Mouse (Mus musculus): ENCODE measurements at regions not wholly inside any gene's neighbourhood (a gene's known extent, or its start where the extent isn't known, plus 50 kb on each side); places are given as distances from the start of the nearest gene placed in this dataset.
"Not testable (repeated sequence)": the region's sequence is repeated elsewhere in the genome, so short reads cannot be mapped to it uniquely, and the experiment has no call there.

GRCm38 (mm10) chr2:79018732-79019423 is 151.0 kb downstream of the Ube2e3 start:
- no peak for DNase-seq (ENCODE audit: low read depth, low spot score)

- no peak for DNase-seq (ENCODE audit: low read depth, low spot score)
These were observed 155.0 kb downstream of the Ube2e3 start for GRCm38 (mm10) chr2:79022954-79023353.

GRCm38 (mm10) chr2:79025678-79026077 is 157.8 kb downstream of the Ube2e3 start:
- DNase-seq (ENCODE audit: low read depth, low spot score), result no peak

GRCm38 (mm10) chr2:79030990-79031389 is 163.1 kb downstream of the Ube2e3 start:
- no peak for DNase-seq (ENCODE audit: low read depth, low spot score)

- DNase-seq (ENCODE audit: low read depth, low spot score), result no peak
These were observed 168.4 kb downstream of the Ube2e3 start for GRCm38 (mm10) chr2:79036296-79036695.

GRCm38 (mm10) chr2:79038624-79039023 is 170.7 kb downstream of the Ube2e3 start:
- DNase-seq (ENCODE audit: low read depth, low spot score), result no peak

- DNase-seq (ENCODE audit: low read depth, low spot score), result not testable (repeated sequence)
These were observed 176.9 kb downstream of the Ube2e3 start for GRCm38 (mm10) chr2:79044804-79045203.

GRCm38 (mm10) chr2:79045508-79045907 is 177.6 kb downstream of the Ube2e3 start:
- no peak for DNase-seq (ENCODE audit: low read depth, low spot score)

GRCm38 (mm10) chr2:79048020-79048419 is 180.1 kb downstream of the Ube2e3 start:
- DNase-seq (ENCODE audit: low read depth, low spot score), result no peak

GRCm38 (mm10) chr2:79048777-79049537 is 181.0 kb downstream of the Ube2e3 start:
- no peak for DNase-seq (ENCODE audit: low read depth, low spot score)

GRCm38 (mm10) chr2:79050495-79051046 is 182.6 kb downstream of the Ube2e3 start:
- DNase-seq (ENCODE audit: low read depth, low spot score), result peak; percentile 49

- no peak for DNase-seq (ENCODE audit: low read depth, low spot score)
These were observed 184.3 kb downstream of the Ube2e3 start for GRCm38 (mm10) chr2:79052226-79052625.

- DNase-seq (ENCODE audit: low read depth, low spot score), result peak; percentile 55
These were observed 188.2 kb downstream of the Ube2e3 start for GRCm38 (mm10) chr2:79056138-79056537.

- no peak for DNase-seq (ENCODE audit: low read depth, low spot score)
These were observed 191.4 kb downstream of the Ube2e3 start for GRCm38 (mm10) chr2:79059115-79059943.

GRCm38 (mm10) chr2:79059944-79060238 is 192.0 kb downstream of the Ube2e3 start:
- no peak for DNase-seq (ENCODE audit: low read depth, low spot score)

GRCm38 (mm10) chr2:79060320-79060719 is 192.4 kb downstream of the Ube2e3 start:
- no peak for DNase-seq (ENCODE audit: low read depth, low spot score)

- no peak for DNase-seq (ENCODE audit: low read depth, low spot score)
These were observed 193.6 kb upstream of the Itga4 start for GRCm38 (mm10) chr2:79061645-79062044.

GRCm38 (mm10) chr2:79062196-79062636 is 193.0 kb upstream of the Itga4 start:
- no peak for DNase-seq (ENCODE audit: low read depth, low spot score)

- no peak for DNase-seq (ENCODE audit: low read depth, low spot score)
These were observed 191.6 kb upstream of the Itga4 start for GRCm38 (mm10) chr2:79063641-79064040.

- no peak for DNase-seq (ENCODE audit: low read depth, low spot score)
These were observed 189.9 kb upstream of the Itga4 start for GRCm38 (mm10) chr2:79065321-79065720.

- DNase-seq (ENCODE audit: low read depth, low spot score), result no peak
These were observed 179.1 kb upstream of the Itga4 start for GRCm38 (mm10) chr2:79076115-79076514.

GRCm38 (mm10) chr2:79078836-79079394 is 176.3 kb upstream of the Itga4 start:
- DNase-seq (ENCODE audit: low read depth, low spot score), result no peak

Measured in CD4-positive, CD25-positive, alpha-beta regulatory T cell, adult 2 months (primary cell).